Mouse (Mus musculus) mesoderm, embryonic 11.5 days (tissue): ENCODE data around the gene Pum2.
A peak's percentile ranks its signal among the peaks of the same experiment; 100 is the strongest.
"Not testable (repeated sequence)": the region's sequence is repeated elsewhere in the genome, so short reads cannot be mapped to it uniquely, and the experiment has no call there.

Source experiments
- DNase-seq: peaks from one replicate; pipeline ENCODE4 v3.0.0-alpha.2; 2012; ENCODE audit warnings: low read depth, low spot score

The Pum2 gene

DNA sequence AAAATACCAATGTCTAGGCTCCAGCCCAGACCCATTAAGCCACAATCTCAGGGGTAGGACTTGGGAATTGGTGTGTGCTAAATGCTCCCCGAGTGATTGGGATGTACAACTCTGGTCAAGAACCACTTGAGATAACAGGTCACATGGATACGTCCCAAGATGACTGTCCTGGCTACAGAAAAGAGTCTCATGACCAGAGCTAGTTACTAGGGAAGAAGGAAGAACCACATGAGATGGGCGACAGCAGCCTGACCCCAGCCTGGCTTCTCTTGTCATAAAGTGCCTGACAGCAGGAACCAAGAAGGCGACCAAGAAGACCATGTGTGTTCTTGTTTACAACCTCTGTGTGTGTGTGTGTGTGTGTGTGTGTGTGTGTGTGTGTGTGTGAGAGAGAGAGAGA lies 4.5 kb upstream of the Pum2 start:
- DNase-seq, result no peak

DNA sequence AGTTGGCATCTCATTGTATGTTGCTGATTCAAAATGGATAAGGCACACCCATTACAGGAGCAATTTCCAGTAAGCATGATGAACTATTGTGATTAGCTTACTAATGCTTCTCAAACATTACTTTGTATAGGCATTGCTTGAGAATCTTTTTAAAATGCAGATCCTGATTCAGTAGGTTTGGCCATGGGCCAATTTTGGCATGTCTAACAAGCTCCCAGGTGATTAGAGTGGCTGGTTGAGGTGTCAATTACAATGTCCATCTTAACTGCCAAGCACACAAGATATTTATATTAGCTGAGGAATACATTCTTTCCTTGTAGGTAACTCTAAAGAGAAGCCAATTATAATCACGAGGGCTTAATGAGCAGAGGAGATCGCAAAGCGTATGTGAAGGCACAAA lies 4.1 kb upstream of the Pum2 start:
- DNase-seq, result no peak

GRCm38 (mm10) chr12:8673121-8673973 lies 587 bp upstream of the Pum2 start:
- DNase-seq, result no peak

DNA sequence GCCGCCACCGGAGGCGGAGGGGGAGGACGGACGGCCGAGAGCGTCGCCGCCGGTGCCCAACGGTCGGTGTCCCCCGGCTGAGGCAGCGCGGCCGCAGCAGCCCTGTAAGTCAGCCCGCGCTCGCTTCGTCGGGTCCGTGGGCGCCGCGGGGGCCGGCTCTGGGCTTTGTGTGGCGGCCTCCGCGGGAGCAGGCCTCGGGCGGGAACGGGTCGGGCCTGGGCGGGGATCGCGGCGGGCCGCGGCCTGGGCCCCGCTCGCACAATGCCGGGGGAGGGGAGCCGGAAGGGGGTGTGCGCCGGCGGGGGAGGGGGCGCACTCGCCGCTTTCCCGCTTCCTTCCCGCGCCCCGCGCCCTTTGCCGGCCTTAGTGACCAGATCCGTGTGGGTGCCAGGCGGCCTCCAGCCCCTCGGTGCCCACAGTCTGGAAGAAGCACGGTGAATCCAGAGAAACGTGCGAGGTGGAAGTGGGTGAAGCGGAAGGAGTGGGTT lies 487 bp downstream of the Pum2 start:
- DNase-seq, result peak; percentile 56

DNA sequence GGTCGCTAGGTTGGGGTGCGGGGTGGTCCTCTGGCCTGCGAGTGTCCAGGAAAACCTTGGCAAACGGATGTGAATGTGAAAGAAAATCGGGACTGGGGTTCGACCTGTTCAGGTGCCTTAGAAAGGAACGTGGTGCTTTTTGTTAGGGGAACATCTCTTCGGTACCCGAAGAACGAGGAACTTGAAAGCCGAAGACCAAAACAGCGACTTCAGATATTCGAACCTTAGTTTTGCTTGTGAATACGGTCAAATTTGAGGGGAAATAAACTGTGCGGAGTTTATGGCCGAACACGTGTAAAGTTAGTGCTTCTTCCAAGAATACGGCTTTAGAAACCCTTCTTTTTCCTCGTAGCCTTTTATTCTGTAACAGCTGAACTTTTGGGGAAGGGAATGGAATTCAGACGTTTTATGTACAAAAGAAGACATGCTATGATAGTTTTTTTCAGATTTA lies 982 bp downstream of the Pum2 start:
- peak; percentile 20 for DNase-seq

DNA sequence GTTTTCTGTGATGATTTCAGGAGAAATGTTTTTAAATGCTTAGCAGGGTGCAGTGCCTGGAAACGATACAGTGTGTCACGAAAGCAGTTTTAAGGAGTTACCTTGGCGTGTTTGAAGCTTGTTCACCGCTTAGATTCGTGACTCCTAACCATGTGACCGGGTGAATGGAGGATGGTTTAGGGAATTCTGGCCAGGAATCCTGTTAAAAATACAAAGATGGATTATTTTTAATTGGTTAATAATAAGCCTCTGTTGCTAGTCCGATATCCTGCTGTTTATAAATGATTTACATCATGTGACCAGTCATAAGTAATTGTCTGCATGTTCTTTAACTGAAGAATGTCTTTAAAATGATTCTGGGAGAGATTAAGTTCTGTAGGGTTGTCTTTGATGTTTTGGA lies 1.4 kb downstream of the Pum2 start:
- peak; percentile 18 for DNase-seq

DNA sequence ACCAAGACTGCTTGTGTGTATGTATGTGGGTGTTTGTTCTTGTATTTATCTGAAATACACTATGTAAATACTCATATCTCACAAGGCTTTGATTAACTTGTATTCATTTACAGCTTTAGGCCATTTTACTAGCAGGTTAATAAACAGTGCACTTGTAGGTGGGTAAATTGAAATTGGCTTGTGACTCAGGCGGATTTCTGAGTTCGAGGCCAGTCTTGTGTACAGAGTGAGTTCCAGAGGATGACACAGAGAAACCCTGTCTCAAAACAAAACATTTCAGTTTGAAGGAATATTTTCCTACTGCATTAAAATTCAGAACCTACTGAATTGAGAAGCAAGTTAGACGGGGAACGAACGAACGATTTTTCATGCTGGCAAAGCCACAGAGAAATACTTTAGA lies 2.4 kb downstream of the Pum2 start:
- no peak for DNase-seq

DNA sequence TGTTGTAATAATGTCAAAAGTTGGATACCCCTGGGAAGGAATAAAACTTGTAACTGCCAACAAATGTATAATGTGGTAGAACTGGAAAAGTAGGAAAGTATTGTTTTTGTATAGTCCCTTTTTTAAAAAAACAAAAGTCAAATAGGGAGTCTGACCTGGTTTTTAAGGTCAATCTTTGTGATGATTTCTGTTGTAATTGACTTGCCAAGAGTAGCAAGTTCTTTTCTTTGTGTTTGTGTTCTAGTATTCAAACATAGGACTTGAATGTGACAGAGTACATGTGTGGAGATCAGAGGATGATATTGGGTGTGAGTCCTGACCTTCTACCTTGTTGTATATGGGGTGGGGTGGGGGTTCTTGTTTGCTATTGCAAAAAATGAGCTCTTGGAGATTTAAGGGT lies 4.0 kb downstream of the Pum2 start:
- DNase-seq, result no peak

GRCm38 (mm10) chr12:8684200-8684599 lies 10.3 kb downstream of the Pum2 start:
- DNase-seq, result no peak

DNA sequence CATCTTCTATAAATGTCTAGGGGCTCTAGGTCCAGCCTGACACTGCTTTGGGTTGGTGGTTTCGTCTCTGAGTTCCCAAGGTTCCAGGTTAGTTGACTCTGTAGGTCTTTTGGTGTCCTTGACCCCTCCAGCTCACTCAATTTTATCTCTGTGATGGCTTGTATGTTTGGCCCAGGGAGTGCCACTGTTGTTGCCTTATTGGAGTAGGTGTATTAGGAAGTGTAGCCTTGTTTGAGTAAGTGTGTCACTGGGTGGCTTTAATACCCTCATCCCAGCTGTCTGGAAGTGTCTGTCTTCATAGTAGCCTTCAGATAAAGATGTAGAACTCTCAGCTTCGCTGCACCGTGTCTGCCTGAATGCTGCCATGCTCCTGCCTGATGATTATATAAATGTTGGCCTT lies 11.1 kb downstream of the Pum2 start:
- no peak for DNase-seq

DNA sequence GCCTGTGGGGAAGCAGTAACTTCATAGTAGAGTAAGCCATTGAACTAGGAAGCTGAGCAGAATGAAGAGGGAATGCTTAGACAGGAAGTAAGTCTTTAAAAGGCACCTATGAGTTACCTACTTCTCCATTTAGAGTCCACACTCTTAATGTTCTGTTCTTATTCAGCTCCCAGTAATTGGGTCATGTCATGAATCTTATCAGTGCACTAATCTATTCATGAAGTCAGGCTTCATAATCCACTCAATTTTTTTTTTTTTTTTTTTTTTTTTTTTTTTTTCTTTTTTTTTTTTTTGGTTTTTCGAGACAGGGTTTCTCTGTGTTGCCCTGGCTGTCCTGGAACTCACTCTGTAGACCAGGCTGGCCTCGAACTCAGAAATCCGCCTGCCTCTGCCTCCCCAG lies 15.9 kb downstream of the Pum2 start:
- not testable (repeated sequence) for DNase-seq

DNA sequence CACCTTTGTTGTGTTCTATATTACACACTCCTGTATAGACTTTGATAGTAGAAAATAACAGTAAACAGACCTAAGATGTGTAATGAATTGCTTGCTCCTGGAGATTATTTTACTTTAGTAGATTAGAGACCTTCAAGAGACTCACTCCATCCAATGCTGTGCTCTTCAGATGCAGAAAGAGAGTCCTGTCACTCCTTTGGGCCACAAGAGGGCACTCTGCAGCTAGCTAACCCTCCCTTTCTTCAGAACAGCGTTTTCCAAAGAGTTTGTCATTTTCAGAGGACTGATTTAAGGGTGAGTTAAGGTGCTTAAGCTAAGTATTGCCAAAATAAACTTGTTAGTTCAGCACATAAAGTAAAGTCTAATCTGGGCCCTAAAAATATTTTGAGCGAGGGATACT lies 25.0 kb downstream of the Pum2 start:
- peak; percentile 37 for DNase-seq

GRCm38 (mm10) chr12:8703988-8704387 lies 30.1 kb downstream of the Pum2 start:
- DNase-seq, result no peak

DNA sequence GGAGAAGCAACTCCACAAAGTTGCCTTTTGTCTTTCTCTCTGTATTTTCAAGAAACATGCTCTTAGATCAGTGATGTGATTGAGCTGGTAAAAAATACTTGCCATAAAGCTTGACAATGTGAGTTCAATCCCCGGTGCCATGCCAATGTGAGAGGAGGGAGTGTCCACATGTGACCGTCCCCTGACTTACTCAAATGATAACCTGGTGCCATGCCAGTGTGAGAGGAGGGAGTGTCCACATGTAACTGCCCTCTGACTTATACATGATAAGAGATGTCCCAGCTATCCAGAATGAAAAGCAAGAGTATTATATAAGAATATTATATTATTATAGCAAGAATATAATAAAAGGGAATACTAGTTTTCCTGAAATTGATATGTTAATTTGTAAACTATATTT lies 34.9 kb downstream of the Pum2 start:
- DNase-seq, result no peak

DNA sequence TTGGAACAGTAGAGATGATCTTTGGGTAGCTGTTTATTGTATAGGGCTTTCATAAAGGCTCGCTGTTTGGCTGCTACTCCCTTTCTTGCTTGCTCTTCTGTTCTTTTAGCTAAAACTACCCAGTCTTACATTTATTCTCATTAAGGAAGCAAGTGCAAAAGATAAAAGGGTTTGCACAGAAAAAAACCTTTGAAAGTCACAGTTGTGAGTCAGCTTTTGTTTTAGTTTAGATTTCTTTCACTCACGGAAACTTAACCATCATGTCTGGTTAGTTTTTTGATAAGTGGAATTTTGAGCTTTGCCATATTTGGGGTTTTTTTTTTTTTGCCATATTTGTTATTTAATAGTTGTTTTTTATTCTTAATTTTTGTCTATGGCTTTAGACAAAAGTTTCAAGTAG lies 38.7 kb downstream of the Pum2 start:
- DNase-seq, result no peak

GRCm38 (mm10) chr12:8716093-8716492 lies 42.2 kb downstream of the Pum2 start:
- DNase-seq, result no peak

- no peak for DNase-seq
Observed at GRCm38 (mm10) chr12:8726890-8727289, 53.0 kb downstream of the Pum2 start.

- DNase-seq, result no peak
Observed at GRCm38 (mm10) chr12:8728739-8729138, 54.8 kb downstream of the Pum2 start.

DNA sequence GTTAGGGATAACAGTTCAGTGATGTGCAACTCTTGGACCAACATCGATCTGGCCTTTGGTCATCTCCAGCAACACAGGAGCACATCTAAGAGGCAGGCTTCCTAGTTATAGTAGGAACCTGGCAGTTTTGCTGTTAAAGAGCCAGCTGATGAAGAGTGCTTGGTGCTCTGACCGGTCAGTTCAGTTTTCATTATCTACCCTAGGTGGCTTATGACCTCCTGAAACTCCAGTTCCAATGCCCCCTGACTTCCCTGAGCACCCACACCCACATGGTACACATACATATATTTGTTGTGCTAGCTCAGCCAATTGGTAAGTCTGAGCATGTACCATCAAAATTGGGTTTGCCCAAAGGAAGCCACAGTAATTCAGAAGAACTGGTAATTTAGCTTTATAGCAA lies 79.7 kb downstream of the Pum2 start:
- no peak for DNase-seq

GRCm38 (mm10) chr12:8754116-8754515 lies 80.2 kb downstream of the Pum2 start:
- no peak for DNase-seq

DNA sequence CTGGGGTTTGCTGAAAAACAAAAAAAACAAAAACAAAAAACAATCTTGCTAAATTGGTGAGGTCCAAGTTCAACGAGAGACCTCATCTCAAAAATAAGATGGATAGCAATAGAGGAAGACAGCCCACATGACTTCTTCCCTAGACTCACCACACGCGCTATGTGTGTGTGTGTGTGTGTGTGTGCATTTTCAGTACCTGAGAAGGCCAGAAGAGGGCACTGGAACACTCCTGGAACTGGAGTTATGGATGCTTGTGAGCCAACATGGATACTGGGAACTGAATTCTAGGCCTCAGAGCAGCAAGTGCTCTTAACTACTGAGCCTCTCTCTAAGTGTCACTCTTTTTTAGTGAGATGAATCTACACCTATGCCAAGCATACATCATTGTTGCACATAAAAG lies 84.1 kb downstream of the Pum2 start:
- no peak for DNase-seq

- no peak for DNase-seq
Observed at GRCm38 (mm10) chr12:8759115-8759514, 85.2 kb downstream of the Pum2 start.

DNA sequence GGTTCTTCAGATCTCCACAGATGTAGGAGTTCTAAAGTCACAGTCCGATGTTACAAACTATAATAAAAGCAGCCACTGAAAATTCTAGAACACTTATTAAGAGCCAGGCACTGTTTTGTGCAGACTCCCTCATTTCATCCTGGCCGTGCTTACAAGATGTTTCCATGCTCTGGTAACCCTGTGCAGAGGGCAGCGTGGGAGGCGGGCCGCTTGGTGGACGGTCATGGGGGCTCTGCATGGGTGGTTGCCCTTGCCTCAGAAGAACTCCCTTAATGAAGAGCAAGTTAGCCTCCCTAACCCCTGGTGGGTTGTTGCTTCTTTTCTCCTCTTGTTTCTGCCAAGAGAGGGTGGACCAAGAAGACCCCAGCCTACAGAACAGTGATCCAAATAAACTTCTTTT lies 85.8 kb downstream of the Pum2 start:
- no peak for DNase-seq

GRCm38 (mm10) chr12:8760561-8760960 lies 86.6 kb downstream of the Pum2 start:
- DNase-seq, result no peak
